Mouse (Mus musculus) B cell, adult (primary cell): ENCODE results near the gene Crisp3. TPM values are rescaled to one million over a fixed set of nuclear protein-coding genes. Genes with fewer than 3 reads are reported as not detected.

ENCODE experiments used
- total RNA-seq: library from RNA; stranded (reverse); gene quantifications from 4 replicates; pipeline ENCODE4 v1.2.4, GENCODE M21; 2023; ENCODE audit not compliant: inconsistent age

Crisp3 gene
- 0.96 to 3.8 TPM (median 2.7 TPM) in 4 replicates for total RNA-seq

DNA sequence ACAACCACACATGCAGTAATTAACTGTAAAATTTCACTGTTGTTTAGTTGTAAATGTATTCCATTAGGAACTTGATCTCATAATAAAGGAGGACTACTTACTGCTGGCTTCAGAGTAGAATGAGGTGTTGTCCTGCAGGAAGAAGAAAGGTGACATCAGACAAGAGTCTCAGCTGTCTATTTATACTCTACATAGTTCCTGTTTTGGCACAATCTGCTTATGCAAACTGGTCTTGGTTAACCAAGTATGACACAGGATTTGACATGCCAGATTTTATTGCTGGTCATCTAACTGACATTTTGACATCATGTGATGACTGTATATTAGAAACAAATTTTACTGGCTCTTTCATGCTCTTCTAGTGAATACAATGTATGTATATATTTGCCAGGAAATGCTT lies at the start of gene Crisp3:
Gene Crisp3, minus strand, starts transcription at position 154 of the 400 bp plus-strand sequence.

DNA sequence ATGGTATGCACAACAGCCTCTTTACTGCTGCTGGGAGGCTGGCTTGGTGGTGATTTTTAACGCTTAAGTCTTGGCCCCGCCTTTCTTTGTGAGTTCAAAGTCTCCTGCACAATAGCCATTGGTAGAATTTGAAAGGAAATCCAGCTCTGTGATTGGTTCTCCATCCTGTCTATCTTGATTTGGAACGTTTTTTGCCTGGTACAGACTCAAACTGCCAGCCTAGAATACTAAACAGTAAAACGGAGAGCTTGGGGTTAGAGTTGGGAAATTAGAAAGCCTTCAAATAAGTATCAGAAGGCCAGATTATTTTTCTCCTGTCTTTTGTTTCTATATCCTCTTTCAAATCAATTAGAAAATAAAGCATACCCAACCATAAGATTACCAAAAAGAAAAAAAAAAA lies 33.5 kb downstream of the Crisp3 start, which contains the start of gene Pgk2:
Gene Pgk2, minus strand, starts transcription at position 101 of the 400 bp plus-strand sequence.

Other genes with a start within 250 kb of the Crisp3 start
- not detected in 4 replicates for gene AC192777.2, start 146.8 kb downstream of the Crisp3 start, total RNA-seq
- not detected in 4 replicates for gene Pgk2, start 33.6 kb downstream of the Crisp3 start, total RNA-seq
- gene Crisp1, start 76.9 kb upstream of the Crisp3 start, total RNA-seq: not detected in 4 replicates